Mouse (Mus musculus): ENCODE measurements at regions not wholly inside any gene's neighbourhood (a gene's known extent, or its start where the extent isn't known, plus 50 kb on each side); places are given as distances from the start of the nearest gene placed in this dataset.

DNA sequence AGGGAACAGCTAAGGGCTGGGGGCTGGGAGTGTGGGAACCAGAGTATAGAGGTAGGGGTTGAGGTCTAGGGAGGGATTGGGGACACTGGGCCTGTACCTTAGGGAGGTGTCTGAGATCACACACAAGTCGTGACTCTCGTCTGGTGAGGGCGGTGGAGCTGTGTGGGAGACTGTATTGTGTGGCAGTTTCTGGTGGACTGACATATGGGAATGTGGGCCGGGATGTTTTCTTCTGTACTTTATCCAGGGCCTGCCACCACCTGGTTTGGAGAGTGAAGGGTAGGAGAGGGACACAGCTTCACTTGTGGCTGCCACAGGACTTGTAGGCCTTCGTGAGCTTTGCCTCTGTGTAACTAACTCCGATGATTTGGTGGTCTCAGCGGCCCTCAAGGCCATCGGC, 112.5 kb upstream of the A530016L24Rik start:
- DNase-seq (ENCODE audit: low read depth, low spot score), result no peak

DNA sequence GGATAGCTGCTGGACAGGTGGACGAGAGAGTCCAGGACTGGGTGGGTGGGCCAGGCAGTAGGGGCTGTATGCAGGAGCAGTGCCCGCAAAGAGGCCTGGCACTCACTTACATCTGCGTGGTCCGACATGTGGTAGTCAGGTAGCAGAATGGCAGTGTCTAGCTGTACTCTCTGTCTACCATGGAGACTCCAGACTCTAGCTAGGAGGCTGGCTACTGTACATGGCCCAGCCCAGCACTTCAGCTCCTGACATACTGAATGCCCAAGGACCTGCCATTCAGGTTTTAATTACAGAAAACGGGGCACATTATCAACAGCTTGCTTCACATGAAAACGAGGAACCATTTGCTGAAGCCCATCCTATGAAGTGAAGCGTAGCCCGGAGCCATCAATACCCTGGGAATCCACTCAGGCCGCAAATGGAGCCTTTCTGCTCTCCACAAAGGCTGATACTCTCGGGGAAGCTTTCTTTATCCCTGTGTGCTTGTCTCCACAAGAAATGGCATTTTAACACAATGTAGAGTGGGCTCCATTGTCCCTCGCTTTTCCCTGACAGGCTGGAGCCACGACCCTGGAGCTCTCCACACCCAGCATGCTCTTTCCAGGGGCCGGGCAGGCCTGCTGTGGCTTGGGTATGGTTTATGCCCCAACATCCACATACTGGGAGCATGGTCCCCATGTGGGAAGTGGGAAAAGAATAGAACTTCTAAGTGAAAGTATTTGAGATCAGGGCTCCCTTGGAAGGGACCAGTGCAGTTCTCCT, 110.6 kb upstream of the A530016L24Rik start:
- DNase-seq (ENCODE audit: low read depth, low spot score), result no peak

DNA sequence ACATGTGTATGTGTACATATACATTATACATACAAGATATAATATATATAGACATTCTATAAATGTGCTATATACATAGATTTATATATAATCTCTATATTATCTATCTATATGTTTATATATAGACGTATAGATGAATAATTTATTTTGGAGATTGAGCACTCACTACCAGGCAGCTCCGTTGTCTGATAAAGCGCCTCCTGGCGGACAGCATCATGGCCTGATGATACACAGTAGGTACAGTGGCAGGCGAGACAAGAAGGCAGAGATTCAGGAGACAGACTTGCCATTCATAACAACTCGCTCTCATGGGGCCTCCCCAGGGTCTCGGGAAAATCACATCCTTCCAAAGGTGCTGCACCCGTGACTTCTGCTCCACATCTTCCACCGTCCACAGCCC, 101.4 kb upstream of the A530016L24Rik start:
- peak; percentile 45 for DNase-seq (ENCODE audit: low read depth, low spot score)

DNA sequence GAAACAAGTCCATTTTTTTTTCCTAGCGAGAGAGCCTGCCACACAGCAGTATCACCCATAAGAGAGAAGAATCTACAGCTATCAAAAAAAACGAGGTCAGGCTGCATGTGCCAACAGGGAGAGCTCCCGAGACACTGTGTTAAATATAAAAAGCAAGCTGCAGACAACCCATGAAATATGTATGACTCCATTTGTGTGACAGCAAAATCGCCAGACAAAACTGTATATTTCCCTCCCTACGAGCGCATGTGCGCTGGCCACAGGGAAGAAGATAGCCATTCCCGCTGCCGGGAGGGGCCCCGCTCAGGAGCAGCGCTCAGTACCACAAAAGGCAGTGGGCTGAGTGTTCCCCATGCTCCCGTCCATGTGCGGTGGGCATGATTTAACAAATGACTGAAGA, 93.3 kb upstream of the A530016L24Rik start:
- DNase-seq (ENCODE audit: low read depth, low spot score), result no peak

DNA sequence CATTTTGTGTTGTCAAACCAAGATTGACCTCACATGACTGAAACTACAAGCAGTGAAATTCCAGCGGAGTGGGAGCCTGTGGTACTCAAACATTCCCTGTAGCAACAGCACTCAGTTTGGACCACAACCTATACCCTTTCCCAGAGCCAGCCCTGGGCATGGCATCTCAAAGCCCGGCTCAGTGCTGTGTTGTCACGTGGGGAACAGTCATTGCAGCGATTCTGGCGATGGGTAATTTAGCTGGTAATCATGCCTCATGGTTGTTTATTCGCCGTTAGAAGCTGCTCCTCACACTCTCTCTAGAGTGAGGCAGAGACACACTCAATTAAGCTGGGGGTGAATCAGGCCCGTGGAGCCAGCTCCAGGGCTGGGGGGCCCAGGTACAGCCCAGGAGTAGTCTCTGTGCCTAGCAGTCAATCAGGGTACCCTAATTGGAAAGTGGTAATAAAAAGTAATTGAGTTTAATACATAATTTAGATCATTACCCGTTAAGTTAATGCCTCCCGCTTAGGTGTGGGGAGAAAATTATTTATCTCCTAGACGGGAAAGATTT, 85.5 kb upstream of the A530016L24Rik start:
- no peak for DNase-seq (ENCODE audit: low read depth, low spot score)

DNA sequence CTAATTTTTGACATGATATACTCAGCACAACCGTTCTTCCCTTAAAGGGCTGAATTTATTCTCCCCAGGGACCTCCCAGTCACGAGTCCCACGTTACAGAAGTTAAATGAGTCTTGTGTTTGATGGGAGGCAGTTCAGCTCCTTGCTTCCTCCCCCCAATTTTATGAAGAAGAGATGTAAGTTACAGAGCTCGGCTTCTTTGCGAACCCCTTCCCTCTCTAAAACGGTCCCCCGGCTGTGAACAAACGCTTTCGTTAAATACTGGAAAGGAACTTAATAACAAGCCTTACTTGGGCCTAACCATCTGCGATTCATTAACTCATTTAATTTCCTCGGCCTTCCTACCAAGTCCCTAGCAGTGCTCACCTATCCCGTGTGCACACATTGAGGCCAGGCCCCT, 84.9 kb upstream of the A530016L24Rik start:
- DNase-seq (ENCODE audit: low read depth, low spot score), result no peak

DNA sequence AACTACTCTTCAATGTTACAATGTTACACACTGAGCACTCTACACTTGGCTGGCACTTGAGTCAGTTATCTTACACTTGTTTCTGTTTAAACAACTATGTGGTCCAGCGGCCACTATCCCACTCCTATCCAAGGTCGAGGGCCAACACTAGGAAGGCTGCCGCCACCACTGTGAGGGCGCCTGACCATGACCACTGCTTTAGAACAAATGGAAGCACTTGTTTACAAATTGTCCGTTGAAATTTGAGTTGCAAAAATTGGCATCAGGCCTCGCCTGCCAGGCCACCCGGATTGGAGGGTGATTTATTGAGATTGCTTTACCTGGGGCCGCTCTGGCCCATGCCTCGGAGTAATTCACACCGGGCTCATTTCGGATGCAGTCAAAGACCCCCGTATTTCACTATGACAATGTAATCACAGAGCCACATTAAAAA, 83.5 kb upstream of the A530016L24Rik start:
- DNase-seq (ENCODE audit: low read depth, low spot score), result no peak

DNA sequence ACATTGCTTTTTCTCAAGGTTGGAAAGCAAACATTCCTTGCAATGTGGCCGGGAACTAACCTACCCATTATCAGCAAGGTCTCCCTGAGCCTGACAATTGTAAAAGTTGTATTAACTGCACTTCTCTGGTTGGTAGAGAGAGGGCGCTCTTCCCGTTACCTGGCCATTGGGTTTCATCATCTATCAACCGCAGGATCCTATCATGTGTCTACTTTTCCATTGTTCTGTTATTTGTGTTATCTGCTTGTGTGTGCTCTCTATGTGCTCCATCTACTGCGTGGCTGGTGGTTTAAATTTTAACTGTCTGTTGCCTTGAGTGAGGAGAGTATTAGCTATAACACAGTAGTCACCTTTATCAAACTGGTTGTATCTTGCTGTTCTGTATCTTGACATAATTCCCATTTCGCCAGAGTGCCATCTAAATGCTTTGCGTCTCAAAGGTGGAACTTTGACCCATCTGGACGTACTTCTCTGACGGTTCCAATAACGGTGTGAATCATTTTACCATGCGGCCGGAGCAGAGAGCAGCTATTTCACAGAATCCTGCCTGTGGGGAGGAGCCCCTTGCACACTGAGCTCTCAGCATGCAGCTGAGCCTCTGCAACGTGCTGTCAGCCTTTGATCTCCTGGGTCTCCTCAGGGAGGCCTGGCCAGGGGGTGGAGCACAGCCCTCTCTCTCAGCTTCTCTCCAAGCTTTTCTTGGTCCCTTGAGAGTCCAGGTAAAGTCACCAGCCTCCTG, 77.5 kb upstream of the A530016L24Rik start:
- peak; percentile 43 for DNase-seq (ENCODE audit: low read depth, low spot score)

DNA sequence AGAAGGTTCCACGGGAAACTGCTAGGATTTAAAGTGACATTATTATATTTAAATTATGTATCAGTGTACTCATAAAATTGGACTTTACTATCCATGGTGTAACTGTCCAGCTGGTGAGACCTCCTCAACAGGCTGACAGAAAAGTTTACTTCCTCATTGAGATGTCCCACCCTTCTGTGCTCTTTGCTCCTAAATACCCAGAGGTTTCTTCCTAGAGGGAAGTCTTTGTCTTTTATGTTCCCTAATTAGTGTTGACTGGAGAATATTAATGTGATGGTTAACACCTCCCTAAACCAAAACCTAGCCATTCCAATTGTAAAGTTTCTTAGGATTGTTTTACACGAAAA, 76.9 kb upstream of the A530016L24Rik start:
- DNase-seq (ENCODE audit: low read depth, low spot score), result no peak

DNA sequence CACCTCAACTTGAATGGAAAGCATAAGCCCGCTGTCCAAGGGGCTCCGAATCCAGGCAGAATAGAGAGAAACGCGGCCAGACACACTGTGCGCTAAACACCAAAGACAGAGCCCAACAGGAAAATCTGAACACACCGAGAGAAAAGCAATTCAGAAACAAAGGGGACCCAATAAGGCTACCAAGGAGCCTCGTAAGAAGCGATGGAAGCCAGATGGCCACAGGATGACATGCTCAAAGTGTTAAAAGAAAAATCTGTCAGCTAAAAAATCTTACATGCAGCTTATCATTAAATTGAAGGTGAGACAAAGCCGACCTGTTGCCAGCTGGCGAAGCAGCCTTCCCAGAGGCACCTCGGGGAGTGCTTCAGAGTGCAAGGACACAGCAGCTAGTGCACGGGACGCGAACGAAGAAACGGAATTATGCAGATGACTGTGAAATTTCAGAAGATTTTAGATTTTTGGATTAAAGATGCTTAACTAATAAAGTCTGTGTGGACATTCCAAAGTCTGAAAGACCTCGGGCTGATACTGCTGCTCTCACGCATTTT, 73.2 kb upstream of the A530016L24Rik start:
- no peak for DNase-seq (ENCODE audit: low read depth, low spot score)

DNA sequence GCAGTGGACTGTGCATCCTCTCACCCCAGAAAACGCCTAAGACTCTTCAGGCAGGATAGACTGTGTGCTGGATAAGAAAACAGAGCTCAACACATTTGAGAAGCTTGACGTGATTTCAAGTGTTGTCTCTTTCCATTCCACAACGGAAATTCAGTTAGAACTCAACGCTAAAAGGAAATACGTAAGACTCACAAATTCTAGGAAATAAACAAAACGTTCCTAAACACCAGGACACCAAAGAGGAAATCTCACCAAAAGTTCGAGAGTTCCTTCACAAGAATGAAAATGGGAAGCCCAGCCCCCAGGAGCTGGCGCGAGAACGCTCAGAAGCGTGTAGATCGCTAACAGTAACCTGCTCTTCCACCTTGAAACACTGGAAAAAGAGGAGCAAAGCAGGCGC, 72.7 kb upstream of the A530016L24Rik start:
- DNase-seq (ENCODE audit: low read depth, low spot score), result no peak

DNA sequence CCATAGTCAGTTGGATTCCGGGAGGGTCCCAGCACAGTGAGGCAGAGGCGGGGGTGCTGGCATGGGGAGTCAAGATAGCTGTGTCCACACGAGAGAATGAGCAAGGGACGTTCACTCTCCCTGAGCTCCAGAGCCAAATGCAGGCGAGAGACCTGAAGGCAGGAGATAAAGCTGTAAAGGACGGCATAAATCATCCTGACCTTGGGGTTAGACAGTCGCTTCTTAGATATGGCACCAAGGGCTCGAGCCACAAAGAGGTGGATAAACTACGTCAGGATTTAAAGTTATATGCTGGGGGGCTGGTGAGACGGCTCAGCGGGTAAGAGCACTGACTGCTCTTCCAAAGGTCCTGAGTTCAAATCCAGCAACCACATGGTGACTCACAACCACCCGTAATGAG, 70.6 kb upstream of the A530016L24Rik start:
- DNase-seq (ENCODE audit: low read depth, low spot score), result no peak

DNA sequence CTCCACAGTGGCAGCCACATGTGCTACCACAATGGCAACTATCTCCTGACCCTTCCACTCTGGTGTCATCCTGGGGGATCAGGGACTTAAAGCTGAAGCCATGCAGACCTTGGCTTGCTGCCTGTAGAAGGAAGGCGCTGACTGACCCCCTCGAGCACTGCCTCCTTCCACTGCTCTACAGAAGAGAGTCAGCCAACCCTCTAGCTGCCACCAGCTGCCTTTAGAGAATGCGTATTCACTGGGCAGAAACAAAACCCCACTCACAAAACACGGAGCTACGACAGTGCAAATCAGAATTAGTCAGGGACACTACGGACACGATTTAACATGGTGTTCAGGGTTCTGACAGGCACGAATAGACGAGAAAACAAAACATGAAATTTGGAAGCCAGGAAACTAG, 67.1 kb upstream of the A530016L24Rik start:
- DNase-seq (ENCODE audit: low read depth, low spot score), result no peak

DNA sequence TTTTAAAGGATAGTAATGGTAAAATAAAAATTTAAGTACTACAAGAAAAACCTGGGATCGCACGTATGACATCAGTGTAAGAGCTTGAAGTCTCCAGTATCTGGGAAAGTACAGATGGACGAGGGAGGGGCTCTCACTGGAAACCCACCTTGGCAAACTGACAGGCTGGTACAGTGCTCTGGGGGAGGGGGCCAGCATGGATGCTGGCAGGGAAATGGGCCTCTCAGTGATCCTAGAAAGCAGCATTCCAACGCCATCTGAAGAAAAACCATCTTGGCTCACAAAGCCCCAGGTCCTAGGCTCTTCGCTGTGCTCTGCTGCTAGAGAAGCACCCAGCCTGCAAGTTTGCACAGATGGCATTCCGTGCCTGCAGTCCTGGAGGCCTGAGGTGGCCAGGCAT, 65.1 kb upstream of the A530016L24Rik start:
- no peak for DNase-seq (ENCODE audit: low read depth, low spot score)

DNA sequence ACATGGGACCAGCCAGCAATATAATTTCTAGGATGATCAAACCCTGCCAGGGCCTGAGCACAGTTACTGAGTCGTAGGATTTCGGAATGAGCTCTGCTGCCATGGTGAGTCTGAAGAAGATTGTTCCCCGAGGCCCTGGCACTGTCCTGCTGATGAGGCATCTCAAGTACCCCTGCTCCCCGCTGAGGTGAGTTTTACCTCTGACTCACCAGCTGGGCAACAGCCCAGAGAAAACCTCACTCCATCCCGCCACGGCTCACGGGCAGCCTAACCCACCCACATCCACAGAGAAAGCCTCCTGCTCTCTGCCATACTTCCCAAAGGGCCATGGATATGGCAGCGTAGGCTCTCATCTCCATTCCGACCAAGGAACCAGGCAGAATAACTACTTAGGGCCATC, 62.6 kb upstream of the A530016L24Rik start:
- DNase-seq (ENCODE audit: low read depth, low spot score), result no peak

DNA sequence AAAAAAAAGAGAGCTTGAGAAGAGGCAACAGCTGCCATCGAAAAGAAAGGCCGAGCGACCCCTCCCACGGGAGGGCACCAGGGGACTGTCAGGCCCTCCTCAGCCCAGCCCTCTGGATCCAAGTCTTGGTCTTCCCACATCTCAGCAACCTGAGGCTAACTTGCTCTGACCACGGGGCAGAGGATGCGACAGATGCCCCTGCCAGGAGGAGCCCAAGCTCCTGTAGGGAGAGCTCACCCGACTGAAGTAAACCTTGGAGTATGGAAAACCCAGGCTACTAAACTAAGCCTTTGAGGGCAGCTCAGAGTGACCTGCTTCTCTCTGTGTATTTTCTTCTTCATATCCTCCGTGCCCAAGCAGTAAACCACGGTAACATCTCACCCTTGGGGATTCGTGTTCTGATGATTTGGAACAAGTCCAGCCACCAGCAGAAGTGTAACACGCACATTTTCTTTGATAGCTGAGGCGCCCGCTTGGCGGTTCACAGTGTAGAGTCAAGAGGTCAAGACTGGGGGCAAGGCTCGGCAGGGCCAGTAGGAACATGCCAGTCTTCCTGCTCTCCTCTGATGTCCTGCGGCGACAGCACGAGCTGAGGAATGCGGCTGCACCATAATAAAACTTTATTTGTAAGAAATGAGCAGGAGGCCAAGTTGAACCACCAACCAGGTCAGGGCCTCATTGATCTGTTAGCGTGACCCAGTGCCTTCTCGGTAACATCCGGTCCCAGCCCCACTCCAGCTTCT, 59.0 kb upstream of the A530016L24Rik start:
- DNase-seq (ENCODE audit: low read depth, low spot score), result no peak

DNA sequence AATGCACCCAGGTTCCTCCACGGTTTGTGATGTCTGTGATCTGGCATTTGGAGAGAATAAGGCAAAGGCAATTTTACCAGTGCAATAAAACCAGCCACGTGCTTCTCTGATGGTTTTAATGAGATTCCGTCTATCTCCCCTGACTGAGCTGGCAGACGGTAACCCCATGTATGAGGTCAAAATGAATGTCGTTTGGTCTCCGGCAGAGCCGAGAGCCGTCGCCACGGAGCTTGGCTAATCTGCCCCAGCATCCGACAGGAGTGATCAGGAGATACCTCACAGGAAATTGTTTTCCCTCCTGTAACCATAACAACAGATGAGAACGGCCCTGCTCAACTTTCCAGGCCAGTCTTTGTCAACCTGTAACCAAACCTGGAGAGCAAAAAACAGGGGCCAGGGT, 55.9 kb upstream of the A530016L24Rik start:
- DNase-seq (ENCODE audit: low read depth, low spot score), result no peak

DNA sequence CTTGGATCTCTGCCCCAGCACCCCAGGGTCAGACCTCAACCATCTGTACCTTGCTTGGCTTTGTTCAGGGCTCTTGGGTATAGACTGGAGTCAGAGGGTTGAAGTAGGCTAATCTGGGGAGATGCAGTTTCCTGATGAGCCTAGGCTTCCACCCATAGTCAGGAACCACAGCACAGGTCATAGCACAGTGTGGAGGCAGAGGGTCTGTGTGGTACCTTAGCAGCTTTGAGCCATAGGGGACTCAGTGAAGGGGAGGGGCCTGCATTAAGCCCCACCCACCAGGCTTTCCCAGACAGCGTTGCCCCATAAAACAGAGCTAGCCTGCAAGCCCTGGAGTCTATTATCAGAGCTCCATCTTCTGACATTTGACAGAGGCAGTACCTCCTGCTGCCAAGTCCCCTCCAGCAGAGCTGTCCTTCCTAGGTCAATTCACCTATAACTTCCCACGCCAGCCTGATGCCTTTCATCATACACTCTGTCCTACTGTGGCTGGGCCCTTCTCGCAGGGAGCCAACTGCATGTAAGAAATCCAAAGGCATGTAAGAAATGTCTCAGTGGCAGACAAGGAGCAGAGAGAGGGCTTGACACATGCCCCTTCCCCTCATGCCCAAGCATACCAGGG, 54.5 kb upstream of the A530016L24Rik start:
- DNase-seq (ENCODE audit: low read depth, low spot score), result no peak

DNA sequence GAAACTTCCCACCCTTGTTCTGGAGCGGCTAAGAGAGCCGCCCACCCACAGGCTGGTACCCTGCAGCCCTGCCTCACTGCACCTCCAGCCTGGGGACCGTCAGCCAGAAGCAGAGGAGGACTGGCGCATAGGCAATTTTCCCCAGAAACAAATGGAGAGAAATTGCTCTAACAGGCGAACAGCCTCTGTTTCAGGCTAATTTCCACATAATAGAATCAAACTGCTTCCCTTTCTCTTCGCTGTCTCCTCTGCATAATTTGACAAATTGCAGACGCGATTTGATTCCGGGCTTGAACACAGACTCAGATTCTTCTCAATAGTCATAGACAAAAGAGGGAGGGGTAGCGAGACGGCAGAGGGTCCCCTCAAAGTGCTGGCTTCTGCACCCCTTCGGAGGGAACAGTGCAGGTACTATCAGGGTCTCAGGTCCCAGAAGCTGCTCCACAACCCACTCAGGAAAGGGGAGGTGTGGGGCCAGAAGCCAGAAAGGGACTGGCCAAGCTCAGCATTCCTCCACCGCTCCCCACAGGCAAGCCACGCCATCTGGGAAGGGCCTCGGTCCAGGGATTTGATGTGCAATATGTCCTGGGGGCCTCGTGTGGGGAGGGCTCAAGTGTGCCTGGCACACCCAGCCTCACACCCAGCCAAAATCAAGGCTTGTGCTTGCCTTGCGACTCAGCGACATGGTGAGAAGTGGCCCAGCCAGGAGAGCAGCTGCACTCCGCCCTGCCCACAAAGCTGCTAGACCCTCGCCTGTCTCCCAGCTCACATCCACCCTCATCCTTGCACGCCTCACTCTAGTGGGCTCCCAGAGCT, 53.7 kb upstream of the A530016L24Rik start:
- DNase-seq (ENCODE audit: low read depth, low spot score), result no peak

DNA sequence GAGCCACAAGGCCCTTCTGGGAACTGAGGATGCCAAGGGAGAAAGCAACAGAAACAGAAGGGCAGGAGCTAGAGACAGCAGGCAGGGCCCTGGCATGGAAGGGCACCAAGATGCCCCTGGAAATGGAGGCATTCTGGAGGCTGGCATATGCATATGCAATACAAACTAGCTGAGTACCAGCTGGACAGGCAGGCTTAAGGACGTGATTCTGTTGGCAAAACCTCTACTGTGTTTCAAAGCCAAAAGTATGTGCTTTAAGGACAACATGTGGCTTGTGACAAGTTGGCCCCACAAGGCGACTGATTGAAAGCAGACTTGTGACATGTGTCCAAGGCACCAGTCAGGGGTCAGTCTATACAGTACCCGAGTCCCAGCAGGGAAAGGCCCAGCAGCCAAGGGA, 52.2 kb upstream of the A530016L24Rik start:
- no peak for DNase-seq (ENCODE audit: low read depth, low spot score)

DNA sequence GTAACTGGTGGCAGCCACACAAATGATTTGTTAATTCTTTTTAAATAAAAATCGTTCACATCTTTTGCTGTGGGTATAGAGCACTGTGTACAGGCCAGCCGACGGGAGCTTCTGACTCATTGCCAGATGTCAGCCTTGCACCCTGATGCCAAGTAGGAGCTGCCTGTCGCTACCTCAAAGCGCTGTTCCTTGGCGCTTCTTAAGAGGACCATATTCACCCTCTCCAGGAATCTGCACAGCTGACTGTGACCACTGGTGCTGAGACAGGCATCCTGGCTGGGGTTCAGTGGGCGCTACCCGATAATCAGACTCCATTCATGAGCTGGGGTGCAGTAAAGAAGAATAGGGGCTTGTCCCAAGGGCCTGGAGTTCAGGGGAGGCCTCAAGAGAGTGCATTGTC, 51.0 kb upstream of the A530016L24Rik start:
- DNase-seq (ENCODE audit: low read depth, low spot score), result no peak
